Mouse (Mus musculus) liver, adult (tissue): ENCODE data around the gene Olfr1241.

Experiments
- GATA4 ChIP-seq: IDR thresholded peaks from 2 replicates; pipeline ENCODE4 v1.6.1; 2014; ENCODE audit warnings: mild to moderate bottlenecking, low read length; ENCODE audit not compliant: insufficient replicate concordance

The Olfr1241 gene

GRCm38 (mm10) chr2:89487026-89487425 is at the start of gene Olfr1241:
Olfr1241 (minus strand) TSS chr2:89487126.
- TF ChIP-seq GATA4, result no peak

DNA sequence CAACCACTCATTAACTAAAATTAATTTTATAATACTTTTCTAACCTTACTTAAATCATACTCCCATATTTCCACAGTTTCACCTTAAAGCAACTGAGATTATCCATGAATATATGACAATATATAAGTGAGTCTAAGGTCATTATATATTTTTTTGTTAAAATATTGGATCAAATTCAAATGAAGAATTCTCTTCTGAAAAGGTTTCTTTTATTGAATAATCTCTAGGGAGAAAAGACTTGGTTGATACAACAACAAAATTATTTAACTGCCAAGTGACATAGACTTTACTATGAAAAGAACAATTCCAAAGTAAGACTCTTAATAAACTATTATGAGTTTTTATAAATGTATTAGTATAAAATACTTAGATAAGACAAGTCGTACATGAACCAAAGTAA is 44.5 kb upstream of the Olfr1241 start, which contains the start of gene Olfr1243:
Gene Olfr1243 (minus strand): TSS at position 101 of the 400 bp plus-strand sequence.
- TF ChIP-seq GATA4, result no peak

- no peak for TF ChIP-seq GATA4
These were observed 11.3 kb upstream of the Olfr1241 start, which contains the start of gene Olfr1242 for GRCm38 (mm10) chr2:89498235-89498634. Olfr1242 (minus strand) TSS chr2:89498335.

GRCm38 (mm10) chr2:89442900-89443299 is 44.0 kb downstream of the Olfr1241 start, which contains the start of gene Olfr1240:
Olfr1240 (minus strand) TSS chr2:89443000.
- no peak for TF ChIP-seq GATA4
